Mouse (Mus musculus) embryonic facial prominence, embryonic 11.5 days (tissue): ENCODE measurements around the gene Fbxl17. TPM values are rescaled to one million over a fixed set of nuclear protein-coding genes. Genes with fewer than 3 reads are reported as not detected.
A peak's percentile ranks its signal among the peaks of the same experiment; 100 is the strongest.

ENCODE experiments used
- ATAC-seq: fragments of 200-750 bp; cut with Nextera tagmentation; replicated peaks from 2 replicates; pipeline ENCODE4 v1.8.0; 2017; ENCODE audit warnings: low read depth; ENCODE audit not compliant: insufficient number of reproducible peaks, low FRiP score, low TSS enrichment
- DNase-seq: peaks from one replicate; pipeline ENCODE4 v3.0.0-alpha.2; 2015; ENCODE audit warnings: low spot score
- H3K27ac ChIP-seq: fragments of 300-500 bp; sonication (generic); replicated peaks from 2 replicates; pipeline ENCODE4 v1.5.1; 2014; ENCODE audit warnings: mild to moderate bottlenecking, low read depth, low read length, control low read depth
- H3K27me3 ChIP-seq: fragments of 300-500 bp; sonication (generic); 2 replicates; pipeline ENCODE4 v1.6.1; 2014; ENCODE audit warnings: mild to moderate bottlenecking, low read length, moderate library complexity, mixed read lengths; ENCODE audit not compliant: control insufficient read depth, insufficient read depth
- H3K36me3 ChIP-seq: fragments of 300-500 bp; sonication (generic); replicated peaks from 2 replicates; pipeline ENCODE4 v1.6.1; 2014; ENCODE audit warnings: low read depth, mild to moderate bottlenecking, low read length, moderate library complexity, mixed read lengths; ENCODE audit not compliant: control insufficient read depth, insufficient read depth
- H3K4me1 ChIP-seq: fragments of 300-500 bp; sonication (generic); 2 replicates; pipeline ENCODE4 v1.6.1; 2014; ENCODE audit warnings: low read length, mixed read lengths; ENCODE audit not compliant: control insufficient read depth, insufficient read depth
- H3K4me2 ChIP-seq: fragments of 300-500 bp; sonication (generic); 2 replicates; pipeline ENCODE4 v1.6.1; 2014; ENCODE audit warnings: low read depth, mild to moderate bottlenecking, control low read depth, low read length, moderate library complexity
- H3K4me3 ChIP-seq: fragments of 300-500 bp; sonication (generic); 2 replicates; pipeline ENCODE4 v1.5.1; 2014; ENCODE audit warnings: low read depth, low read length, control low read depth
- H3K9ac ChIP-seq: fragments of 300-500 bp; sonication (generic); replicated peaks from 2 replicates; pipeline ENCODE4 v1.6.1; 2014; ENCODE audit warnings: mild to moderate bottlenecking, control low read depth, low read length
- H3K9me3 ChIP-seq: fragments of 300-500 bp; sonication (generic); replicated peaks from 2 replicates; pipeline ENCODE4 v1.6.1; 2016; ENCODE audit warnings: mild to moderate bottlenecking, low read length, inconsistent platforms, mixed read lengths; ENCODE audit not compliant: control insufficient read depth
- WGBS: fragments of 180-500 bp; shearing (Covaris S2); extraction: QIAGEN DNeasy Blood & Tissue Kit; methylation state at CpG from one replicate; pipeline ENCODE4 v1.1.7; 2014; 5-methylcytosine and 5-hydroxymethylcytosine counted together
- polyA plus RNA-seq: library from polyadenylated mRNA; unstranded; fragments of >200 nt; fragmentation: Nextera tagmentation; extraction: Ambion mirVana; gene quantifications from 2 replicates; pipeline ENCODE4 v1.2.1, GENCODE M21; 2014

The Fbxl17 gene
- polyA plus RNA-seq, 1 experiment from 2014 or later: 7.7 TPM

DNA sequence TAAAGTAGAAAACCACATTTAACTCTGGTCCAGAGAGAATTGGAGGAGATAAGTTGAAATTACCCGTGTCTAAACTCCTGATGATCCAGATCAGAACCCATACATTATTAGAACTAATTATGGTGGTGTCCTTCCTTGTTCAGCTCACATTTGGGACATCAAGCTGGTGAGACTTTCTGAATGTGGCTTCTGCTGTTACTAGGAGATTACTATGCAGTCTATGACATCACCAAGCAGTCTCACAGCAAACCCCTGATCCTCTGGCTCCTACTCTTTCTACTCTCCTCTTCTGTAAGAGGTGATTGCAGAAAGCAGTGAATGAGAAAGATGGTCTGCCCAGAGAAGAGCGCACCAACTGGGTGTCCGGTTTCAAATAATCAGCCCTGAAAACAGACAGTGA is 187.0 kb downstream of the Fbxl17 start:
- no peaks in the 10 kb centered on the region for H3K27me3 ChIP-seq
- ATAC-seq: no peak

DNA sequence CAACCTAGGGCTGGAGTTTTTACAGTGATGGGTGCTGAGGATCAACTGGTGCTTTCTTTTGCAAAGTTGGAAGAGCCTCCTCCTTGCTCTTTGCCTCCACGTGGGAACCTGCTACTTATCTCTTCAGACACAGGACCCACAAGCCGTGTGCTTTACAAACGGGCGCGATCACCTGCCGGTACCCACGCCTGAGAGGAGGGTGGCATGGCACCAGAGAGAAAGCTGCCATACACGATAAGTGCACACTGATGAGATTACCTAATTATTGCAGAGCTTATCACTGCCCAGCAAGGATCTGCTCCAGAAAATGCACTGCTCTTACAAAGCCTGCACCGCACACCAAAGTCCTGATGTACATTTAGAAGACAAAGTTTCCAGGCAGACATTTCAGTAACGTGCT is 187.5 kb downstream of the Fbxl17 start:
- ATAC-seq: no peak
- H3K9ac ChIP-seq: no peak overlapping the region
- no peak overlapping the region for H3K4me2 ChIP-seq
- no peak overlapping the region for H3K4me3 ChIP-seq
- no peak for DNase-seq
- 94% methylated on average over 10 of the region's 10 CpGs for WGBS
- no peaks in the 10 kb centered on the region for H3K9me3 ChIP-seq
- no peaks in the 10 kb centered on the region for H3K36me3 ChIP-seq
- no peak overlapping the region for H3K27ac ChIP-seq
- no peaks in the 10 kb centered on the region for H3K27me3 ChIP-seq
- no peaks in the 10 kb centered on the region for H3K4me1 ChIP-seq

More for the DNA sequence above, 187.0 kb downstream of the Fbxl17 start:
- DNase-seq: no peak
- no peaks in the 10 kb centered on the region for H3K9me3 ChIP-seq
- H3K27ac ChIP-seq: no peak overlapping the region
- H3K4me3 ChIP-seq: no peak overlapping the region
- H3K4me2 ChIP-seq: no peak overlapping the region
- H3K9ac ChIP-seq: no peak overlapping the region
- no peaks in the 10 kb centered on the region for H3K36me3 ChIP-seq
- 89% methylated on average over 3 of the region's 3 CpGs for WGBS
- no peaks in the 10 kb centered on the region for H3K4me1 ChIP-seq

DNA sequence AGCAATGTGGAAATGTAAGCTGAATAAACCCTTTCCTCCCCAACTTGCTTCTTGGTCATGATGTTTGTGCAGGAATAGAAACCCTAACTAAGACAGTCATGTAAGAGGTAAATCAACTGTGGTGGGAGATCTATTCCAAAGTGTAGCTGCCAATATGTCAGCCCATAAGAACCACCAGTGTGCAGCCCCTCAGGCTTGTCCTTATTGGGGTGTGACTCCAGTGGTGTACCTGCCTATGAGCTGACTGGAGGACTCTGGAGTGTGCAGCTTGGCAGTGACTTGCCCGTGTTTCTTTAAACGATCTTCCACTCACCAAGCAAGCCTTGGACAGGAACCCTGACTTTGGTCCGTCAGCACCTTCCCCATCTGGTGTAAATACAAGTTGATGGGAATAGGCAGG is 188.2 kb downstream of the Fbxl17 start:
- Histone ChIP-seq H3K27me3 (no peaks in the 10 kb centered on the region), H3K36me3 (no peaks in the 10 kb centered on the region), H3K9ac (no peak overlapping the region), H3K4me1 (no peaks in the 10 kb centered on the region), H3K4me2 (no peak overlapping the region), H3K9me3 (no peaks in the 10 kb centered on the region), H3K27ac (no peak overlapping the region), H3K4me3 (no peak overlapping the region)
- no peak for DNase-seq
- WGBS: 85% methylated on average over 3 of the region's 3 CpGs
- ATAC-seq: no peak

DNA sequence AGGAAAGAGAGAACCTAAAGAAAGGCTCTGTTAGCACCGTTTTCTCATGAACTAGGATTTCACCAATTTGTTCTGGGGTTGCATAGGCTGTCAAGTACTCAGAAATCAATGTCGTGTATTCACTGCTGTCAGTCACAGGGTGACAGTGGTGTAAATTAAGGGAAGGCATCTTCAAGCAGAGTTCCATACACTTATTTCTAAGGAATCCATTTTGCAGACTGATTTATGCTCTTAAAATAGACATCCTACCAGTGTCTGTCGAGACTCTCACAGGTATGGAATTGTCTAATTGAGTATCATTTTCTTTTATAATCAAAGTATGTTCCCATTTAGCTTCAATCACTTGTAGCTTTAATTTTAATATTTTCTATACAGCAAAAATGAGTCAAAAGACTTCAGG is 189.8 kb downstream of the Fbxl17 start:
- H3K27ac ChIP-seq: no peak overlapping the region
- H3K9me3 ChIP-seq: no peaks in the 10 kb centered on the region
- 71% methylated on average over 3 of the region's 3 CpGs for WGBS
- no peak overlapping the region for H3K9ac ChIP-seq
- no peaks in the 10 kb centered on the region for H3K36me3 ChIP-seq
- no peak for ATAC-seq
- DNase-seq: no peak
- no peaks in the 10 kb centered on the region for H3K4me1 ChIP-seq
- no peaks in the 10 kb centered on the region for H3K27me3 ChIP-seq
- H3K4me3 ChIP-seq: no peak overlapping the region
- no peak overlapping the region for H3K4me2 ChIP-seq

DNA sequence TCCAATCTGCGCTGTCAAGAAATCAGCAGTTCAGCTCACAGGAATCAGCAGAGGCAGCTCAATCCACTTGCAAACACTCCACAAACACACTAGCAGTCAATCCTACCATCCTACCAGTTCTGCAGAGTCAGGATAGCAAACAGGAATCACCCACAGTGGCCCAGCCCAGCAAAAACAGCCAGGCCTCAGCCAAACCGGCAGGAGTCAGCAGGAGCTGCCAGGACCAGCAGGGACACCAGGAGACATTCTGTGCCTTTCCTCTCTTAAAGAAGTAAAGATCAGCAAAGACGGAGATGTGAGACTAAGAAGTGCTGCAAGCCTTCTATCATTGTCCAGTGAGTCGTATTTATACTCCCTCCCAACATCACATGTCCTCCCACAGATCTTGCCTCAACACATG is 196.0 kb downstream of the Fbxl17 start:
- H3K4me1 ChIP-seq: no peaks in the 10 kb centered on the region
- no peak overlapping the region for H3K27ac ChIP-seq
- ATAC-seq (no peak), DNase-seq (no peak)
- no peaks in the 10 kb centered on the region for H3K36me3 ChIP-seq
- no peak overlapping the region for H3K9ac ChIP-seq
- WGBS: 51% methylated on average over 4 of the region's 4 CpGs
- no peaks in the 10 kb centered on the region for H3K27me3 ChIP-seq
- no peak overlapping the region for H3K4me3 ChIP-seq
- no peaks in the 10 kb centered on the region for H3K9me3 ChIP-seq
- H3K4me2 ChIP-seq: no peak overlapping the region

DNA sequence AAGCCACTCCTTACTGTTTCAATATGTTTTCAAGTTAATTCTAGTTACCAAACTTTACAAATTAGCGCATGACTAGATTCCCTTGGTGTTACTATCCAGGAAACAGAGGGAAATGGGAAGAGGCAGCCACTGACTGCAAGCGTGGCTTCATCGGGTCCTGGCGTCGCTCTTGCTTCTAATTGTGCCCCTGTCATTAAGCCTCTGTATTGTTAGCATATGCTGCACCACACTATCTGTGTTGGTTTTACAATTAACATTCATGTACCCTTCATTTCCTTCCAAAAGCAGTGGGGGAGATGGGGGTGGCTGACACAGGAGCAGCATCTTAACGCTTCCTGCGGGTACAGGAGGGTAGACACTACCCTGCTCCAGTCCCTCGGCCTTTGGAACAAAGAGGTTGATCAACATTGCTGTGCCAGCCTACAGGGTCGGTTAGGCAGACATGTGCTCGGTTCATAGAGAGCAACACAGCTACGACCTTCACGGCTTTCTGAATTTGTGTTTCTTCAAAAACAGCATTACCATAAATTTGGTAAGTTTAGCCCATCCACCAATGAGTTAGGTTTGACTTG is 197.9 kb downstream of the Fbxl17 start:
- WGBS: 39% methylated on average over 12 of the region's 12 CpGs
- no peak for DNase-seq
- H3K9ac ChIP-seq: no peak overlapping the region; the same call in 1 of the 2 replicates

DNA sequence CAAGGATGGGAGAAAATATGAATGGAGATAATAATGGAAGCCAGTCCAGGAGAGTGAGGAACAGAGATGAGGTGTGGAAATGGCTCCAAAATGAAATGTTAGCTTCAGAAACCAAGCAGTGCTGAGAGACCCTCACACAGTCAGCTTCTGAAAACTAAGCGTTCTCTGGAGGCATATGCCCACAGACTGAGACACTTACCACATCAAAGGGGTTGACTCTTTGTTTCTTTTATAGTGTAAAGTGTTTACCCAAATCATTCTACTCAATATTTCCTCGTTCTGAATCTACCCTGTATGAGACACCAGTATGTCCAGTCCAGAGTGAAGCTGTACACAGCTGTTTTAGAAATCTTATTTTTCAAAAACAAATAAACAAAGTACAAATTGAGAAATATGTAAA is 204.3 kb downstream of the Fbxl17 start:
- WGBS: 39% methylated on average over 2 of the region's 2 CpGs
- DNase-seq: no peak
- no peaks in the 10 kb centered on the region for H3K9me3 ChIP-seq
- H3K9ac ChIP-seq: no peak overlapping the region
- no peak overlapping the region for H3K4me3 ChIP-seq
- H3K27ac ChIP-seq: no peak overlapping the region
- no peaks in the 10 kb centered on the region for H3K27me3 ChIP-seq
- H3K4me1 ChIP-seq: no peaks in the 10 kb centered on the region
- no peaks in the 10 kb centered on the region for H3K36me3 ChIP-seq
- ATAC-seq: no peak
- H3K4me2 ChIP-seq: no peak overlapping the region

More for the DNA sequence above, 197.9 kb downstream of the Fbxl17 start:
- no peak overlapping the region for H3K4me2 ChIP-seq
- no peaks in the 10 kb centered on the region for H3K27me3 ChIP-seq
- no peaks in the 10 kb centered on the region for H3K36me3 ChIP-seq
- no peaks in the 10 kb centered on the region for H3K9me3 ChIP-seq
- H3K27ac ChIP-seq: no peak overlapping the region
- no peak for ATAC-seq
- H3K4me3 ChIP-seq: no peak overlapping the region
- no peaks in the 10 kb centered on the region for H3K4me1 ChIP-seq

DNA sequence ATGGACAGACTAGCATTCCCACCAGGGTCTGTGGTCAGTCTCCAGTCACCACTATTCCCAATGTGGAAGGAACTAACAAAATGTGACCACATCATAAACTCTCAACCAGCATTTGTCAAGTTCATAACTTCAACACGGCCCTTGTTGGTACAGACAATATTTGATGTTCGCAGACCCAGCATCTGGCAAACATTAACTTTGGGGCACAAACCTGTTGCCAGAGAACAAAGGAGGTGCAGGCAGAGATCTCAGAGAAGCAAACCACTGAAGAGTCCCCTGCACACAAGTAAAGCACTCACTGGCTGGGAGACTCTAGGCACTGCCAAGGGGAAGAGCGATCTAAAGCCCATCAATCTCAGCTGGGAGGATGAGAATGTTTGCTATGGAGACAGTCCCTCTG is 204.9 kb downstream of the Fbxl17 start:
- Histone ChIP-seq H3K4me2 (no peak overlapping the region), H3K27me3 (no peaks in the 10 kb centered on the region), H3K9ac (no peak overlapping the region), H3K4me1 (no peaks in the 10 kb centered on the region), H3K27ac (no peak overlapping the region), H3K4me3 (no peak overlapping the region), H3K36me3 (no peaks in the 10 kb centered on the region), H3K9me3 (no peaks in the 10 kb centered on the region)
- peak; percentile 49 for DNase-seq
- ATAC-seq: no peak
- 51% methylated on average over 3 of the region's 3 CpGs for WGBS
